Mouse (Mus musculus): Measurements from ENCODE around the gene 3830406C13Rik. TPM values are rescaled to one million over a fixed set of nuclear protein-coding genes. Genes with fewer than 3 reads are reported as not detected.

The 3830406C13Rik gene
- polyA plus RNA-seq, 1 experiment from 2014 or later = 52.1 TPM

DNA sequence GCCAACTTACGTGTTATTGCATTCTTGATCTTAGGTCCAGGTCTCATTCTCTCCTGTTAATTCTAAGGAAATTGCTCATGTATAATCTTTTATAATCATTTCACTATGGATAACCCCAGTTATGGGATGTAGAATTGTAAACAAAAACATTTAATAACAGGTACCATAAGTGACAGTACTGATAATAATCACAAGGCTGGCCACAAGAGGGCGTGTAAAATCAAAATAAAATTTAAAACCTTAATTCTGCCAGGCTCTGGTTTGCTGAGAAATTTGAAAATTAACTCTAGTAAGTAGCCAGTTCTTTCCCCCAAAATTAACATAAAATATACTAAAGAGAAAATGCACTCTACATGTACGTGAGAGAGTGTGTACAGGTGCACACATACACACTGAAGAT, 16.7 kb downstream of the 3830406C13Rik start:
- 68% methylated on average over 3 of the region's 3 CpGs for WGBS
- no peak overlapping the region for H3K4me3 ChIP-seq (ENCODE audit: low read depth, low read length)
- no peak overlapping the region for H3K9ac ChIP-seq (replicated peaks; ENCODE audit: low read depth, low read length)
- no peaks in the 10 kb centered on the region for H3K9me3 ChIP-seq (ENCODE audit: control insufficient read depth, low read depth, low read length)
- no peaks in the 10 kb centered on the region for H3K36me3 ChIP-seq (ENCODE audit: control insufficient read depth, insufficient read depth, low read length)
- ATAC-seq (ENCODE audit: insufficient number of reproducible peaks, insufficient read depth, low FRiP score, low read depth) = no peak
- H3K4me1 ChIP-seq (ENCODE audit: control insufficient read depth, insufficient read depth, low read length) = no peaks in the 10 kb centered on the region
- H3K27me3 ChIP-seq (ENCODE audit: control insufficient read depth, insufficient read depth, low read length) = no peaks in the 10 kb centered on the region
- no peak overlapping the region for H3K4me2 ChIP-seq (replicated peaks; ENCODE audit: low read depth, low read length)
- H3K27ac ChIP-seq (ENCODE audit: low read length) = no peak overlapping the region

DNA sequence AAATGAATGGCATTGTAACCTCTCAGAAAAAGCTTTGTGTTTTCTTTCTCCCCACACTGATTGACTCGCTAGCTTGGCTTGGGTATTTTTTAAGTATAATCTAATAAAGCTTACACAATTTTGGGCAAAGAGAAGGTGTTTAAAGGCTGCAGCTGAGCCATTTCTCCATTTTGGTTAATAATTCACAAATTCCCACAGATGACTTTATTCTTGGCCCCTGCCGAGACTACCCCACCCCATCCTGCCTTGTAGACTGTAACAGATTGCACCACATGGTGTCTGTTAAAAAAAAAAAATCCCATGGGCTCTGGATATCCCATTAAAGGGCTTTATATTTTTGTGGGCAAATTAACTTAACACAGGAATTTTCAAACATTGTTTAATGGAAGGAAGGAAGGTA, 19.1 kb downstream of the 3830406C13Rik start:
- no peak overlapping the region for H3K27ac ChIP-seq (ENCODE audit: low read length)

DNA sequence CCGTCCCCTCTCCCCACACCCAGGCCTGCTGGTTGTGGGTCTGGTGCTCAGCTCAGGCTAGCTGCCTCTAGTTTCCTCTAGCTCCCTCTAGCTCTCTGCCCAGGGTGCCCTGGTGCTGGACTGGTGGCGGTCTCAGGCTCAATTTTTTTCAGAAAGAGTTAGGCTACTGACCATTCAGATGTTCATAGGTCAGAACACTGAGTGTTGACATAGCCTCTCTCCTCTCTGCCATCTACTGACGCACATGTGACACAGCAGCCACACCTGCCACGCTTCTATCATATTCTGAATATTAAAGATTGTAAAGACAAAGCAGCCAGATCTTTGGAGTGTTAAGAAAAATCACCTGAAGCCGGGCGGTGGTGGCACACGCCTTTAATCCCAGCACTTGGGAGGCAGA, 49.6 kb downstream of the 3830406C13Rik start:
- H3K27ac ChIP-seq (ENCODE audit: low read length) = no peak overlapping the region
- ATAC-seq (ENCODE audit: insufficient number of reproducible peaks, insufficient read depth, low FRiP score, low read depth) = no peak
- peaks cover 33% of the 10 kb centered on the region for H3K27me3 ChIP-seq (ENCODE audit: control insufficient read depth, insufficient read depth, low read length)
- WGBS = 75% methylated on average over 7 of the region's 7 CpGs
- H3K4me1 ChIP-seq (ENCODE audit: control insufficient read depth, insufficient read depth, low read length) = no peaks in the 10 kb centered on the region
- no peaks in the 10 kb centered on the region for H3K9me3 ChIP-seq (ENCODE audit: control insufficient read depth, low read depth, low read length)
- no peak overlapping the region for H3K4me2 ChIP-seq (replicated peaks; ENCODE audit: low read depth, low read length)
- H3K4me3 ChIP-seq (ENCODE audit: low read depth, low read length) = no peak overlapping the region
- no peaks in the 10 kb centered on the region for H3K36me3 ChIP-seq (ENCODE audit: control insufficient read depth, insufficient read depth, low read length)
- H3K9ac ChIP-seq (replicated peaks; ENCODE audit: low read depth, low read length) = no peak overlapping the region

More for the DNA sequence above, 19.1 kb downstream of the 3830406C13Rik start:
- no peaks in the 10 kb centered on the region for H3K9me3 ChIP-seq (ENCODE audit: control insufficient read depth, low read depth, low read length)
- no peaks in the 10 kb centered on the region for H3K36me3 ChIP-seq (ENCODE audit: control insufficient read depth, insufficient read depth, low read length)
- no peak overlapping the region for H3K4me3 ChIP-seq (ENCODE audit: low read depth, low read length)
- H3K4me1 ChIP-seq (ENCODE audit: control insufficient read depth, insufficient read depth, low read length) = no peaks in the 10 kb centered on the region
- ATAC-seq (ENCODE audit: insufficient number of reproducible peaks, insufficient read depth, low FRiP score, low read depth) = no peak
- no peak overlapping the region for H3K9ac ChIP-seq (replicated peaks; ENCODE audit: low read depth, low read length)
- no peaks in the 10 kb centered on the region for H3K27me3 ChIP-seq (ENCODE audit: control insufficient read depth, insufficient read depth, low read length)
- 54% methylated on average over 2 of the region's 2 CpGs for WGBS
- H3K4me2 ChIP-seq (replicated peaks; ENCODE audit: low read depth, low read length) = no peak overlapping the region

DNA sequence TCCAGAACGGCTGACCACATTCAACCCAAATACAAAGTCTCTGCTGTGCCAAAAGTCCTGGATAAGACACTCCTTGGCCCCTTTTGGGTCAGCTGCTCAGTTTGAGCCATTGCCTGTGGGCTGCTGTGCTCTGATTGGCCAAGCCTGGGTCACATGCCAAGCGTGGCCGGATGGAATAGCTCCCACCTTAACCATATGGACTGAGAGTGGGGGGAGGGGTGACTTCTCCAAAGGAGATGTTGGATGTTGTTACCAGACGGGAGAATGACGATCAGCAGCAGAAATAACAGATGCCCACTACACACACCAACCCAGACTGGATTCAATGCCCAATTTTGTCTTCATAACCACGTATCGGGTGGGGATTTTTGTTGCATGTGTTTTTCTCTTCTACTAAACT, 51.0 kb downstream of the 3830406C13Rik start:
- peaks cover 43% of the 10 kb centered on the region for H3K27me3 ChIP-seq (ENCODE audit: control insufficient read depth, insufficient read depth, low read length)
- no peak overlapping the region for H3K4me2 ChIP-seq (replicated peaks; ENCODE audit: low read depth, low read length)
- H3K36me3 ChIP-seq (ENCODE audit: control insufficient read depth, insufficient read depth, low read length) = no peaks in the 10 kb centered on the region
- no peaks in the 10 kb centered on the region for H3K4me1 ChIP-seq (ENCODE audit: control insufficient read depth, insufficient read depth, low read length)
- H3K4me3 ChIP-seq (ENCODE audit: low read depth, low read length) = no peak overlapping the region
- no peaks in the 10 kb centered on the region for H3K9me3 ChIP-seq (ENCODE audit: control insufficient read depth, low read depth, low read length)
- WGBS = 37% methylated on average over 7 of the region's 7 CpGs
- no peak for ATAC-seq (ENCODE audit: insufficient number of reproducible peaks, insufficient read depth, low FRiP score, low read depth)
- H3K9ac ChIP-seq (replicated peaks; ENCODE audit: low read depth, low read length) = no peak overlapping the region
- no peak overlapping the region for H3K27ac ChIP-seq (ENCODE audit: low read length)

DNA sequence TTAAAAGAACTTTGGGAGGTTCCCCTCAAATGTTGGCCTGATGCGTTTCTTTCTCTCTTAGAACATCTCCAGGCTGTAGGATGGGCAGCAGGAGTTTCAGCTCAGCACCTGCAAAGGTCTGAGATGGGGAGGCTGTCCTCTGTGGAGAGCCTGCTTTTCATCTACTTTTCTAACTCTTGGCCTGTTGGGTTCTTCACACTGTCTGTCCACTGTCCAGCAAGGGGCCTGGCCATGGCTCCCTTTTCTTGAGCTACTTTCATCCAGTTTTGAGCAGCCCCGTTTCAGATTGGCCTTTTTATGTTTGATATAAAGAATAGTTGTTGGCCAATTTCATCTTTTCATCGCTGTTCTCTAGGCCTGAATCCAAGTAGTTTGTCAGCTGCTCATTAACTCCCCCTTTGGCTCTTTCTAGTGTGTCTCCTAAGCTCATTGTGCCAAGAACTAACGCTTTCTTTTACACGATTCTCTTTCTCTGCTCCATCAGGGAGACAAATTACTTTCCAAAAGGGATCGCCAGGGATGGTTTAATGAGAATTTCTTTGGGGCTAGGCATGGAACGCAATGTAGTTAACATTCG, 53.5 kb downstream of the 3830406C13Rik start:
- Histone ChIP-seq H3K9me3 (ENCODE audit: control insufficient read depth, low read depth, low read length) (no peaks in the 10 kb centered on the region), H3K4me2 (replicated peaks; ENCODE audit: low read depth, low read length) (no peak overlapping the region), H3K9ac (replicated peaks; ENCODE audit: low read depth, low read length) (no peak overlapping the region), H3K36me3 (ENCODE audit: control insufficient read depth, insufficient read depth, low read length) (no peaks in the 10 kb centered on the region), H3K27ac (ENCODE audit: low read length) (no peak overlapping the region), H3K27me3 (ENCODE audit: control insufficient read depth, insufficient read depth, low read length) (peaks cover 58% of the 10 kb centered on the region), H3K4me3 (ENCODE audit: low read depth, low read length) (no peak overlapping the region), H3K4me1 (ENCODE audit: control insufficient read depth, insufficient read depth, low read length) (no peaks in the 10 kb centered on the region)
- WGBS = 12% methylated on average over 8 of the region's 8 CpGs
- ATAC-seq (ENCODE audit: insufficient number of reproducible peaks, insufficient read depth, low FRiP score, low read depth) = no peak

DNA sequence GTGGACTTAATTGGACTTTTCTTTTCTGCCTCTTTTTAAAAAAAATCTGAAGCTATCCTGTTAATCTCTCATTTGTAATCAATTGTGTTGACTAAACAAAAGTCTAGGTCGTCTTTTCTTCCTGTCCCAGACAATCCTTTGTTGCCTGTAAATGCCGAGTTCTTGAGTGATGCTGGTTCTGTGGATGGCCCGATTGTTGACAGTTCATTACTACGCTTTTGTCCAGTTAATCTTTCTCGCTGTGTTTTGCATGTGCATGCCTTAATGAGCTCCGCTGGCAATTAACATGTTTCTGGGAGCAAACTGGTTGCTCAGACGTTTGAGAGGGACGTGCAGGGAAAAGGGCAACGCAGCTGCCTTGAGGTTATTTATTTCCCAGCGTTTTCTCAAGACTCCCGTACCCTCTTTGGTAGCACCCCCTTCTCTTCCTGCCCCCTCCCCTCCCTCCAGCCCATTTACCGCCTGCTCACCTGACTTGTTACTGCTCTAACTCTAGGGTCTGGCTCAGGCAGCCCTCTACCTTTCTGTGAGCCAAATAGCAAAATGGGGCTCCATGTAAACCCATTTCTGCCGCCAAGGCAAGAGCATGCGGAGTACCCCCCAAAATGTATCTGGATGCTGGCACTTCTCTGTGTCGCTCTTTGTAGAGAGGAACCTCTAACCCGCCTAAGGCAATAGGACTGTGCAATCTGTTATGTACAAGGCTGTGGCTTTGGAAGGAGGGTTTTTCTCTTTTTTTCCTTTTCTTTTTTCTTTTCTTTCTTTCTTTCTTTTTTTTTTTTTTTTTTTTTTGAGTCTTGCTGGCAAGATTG, 54.2 kb downstream of the 3830406C13Rik start:
- Histone ChIP-seq H3K27me3 (ENCODE audit: control insufficient read depth, insufficient read depth, low read length) (peaks cover 64% of the 10 kb centered on the region), H3K9ac (replicated peaks; ENCODE audit: low read depth, low read length) (no peak overlapping the region), H3K4me2 (replicated peaks; ENCODE audit: low read depth, low read length) (no peak overlapping the region), H3K9me3 (ENCODE audit: control insufficient read depth, low read depth, low read length) (no peaks in the 10 kb centered on the region), H3K4me3 (ENCODE audit: low read depth, low read length) (no peak overlapping the region), H3K27ac (ENCODE audit: low read length) (no peak overlapping the region), H3K36me3 (ENCODE audit: control insufficient read depth, insufficient read depth, low read length) (no peaks in the 10 kb centered on the region), H3K4me1 (ENCODE audit: control insufficient read depth, insufficient read depth, low read length) (no peaks in the 10 kb centered on the region)
- WGBS = 2% methylated on average over 16 of the region's 16 CpGs
- ATAC-seq (ENCODE audit: insufficient number of reproducible peaks, insufficient read depth, low FRiP score, low read depth) = no peak

DNA sequence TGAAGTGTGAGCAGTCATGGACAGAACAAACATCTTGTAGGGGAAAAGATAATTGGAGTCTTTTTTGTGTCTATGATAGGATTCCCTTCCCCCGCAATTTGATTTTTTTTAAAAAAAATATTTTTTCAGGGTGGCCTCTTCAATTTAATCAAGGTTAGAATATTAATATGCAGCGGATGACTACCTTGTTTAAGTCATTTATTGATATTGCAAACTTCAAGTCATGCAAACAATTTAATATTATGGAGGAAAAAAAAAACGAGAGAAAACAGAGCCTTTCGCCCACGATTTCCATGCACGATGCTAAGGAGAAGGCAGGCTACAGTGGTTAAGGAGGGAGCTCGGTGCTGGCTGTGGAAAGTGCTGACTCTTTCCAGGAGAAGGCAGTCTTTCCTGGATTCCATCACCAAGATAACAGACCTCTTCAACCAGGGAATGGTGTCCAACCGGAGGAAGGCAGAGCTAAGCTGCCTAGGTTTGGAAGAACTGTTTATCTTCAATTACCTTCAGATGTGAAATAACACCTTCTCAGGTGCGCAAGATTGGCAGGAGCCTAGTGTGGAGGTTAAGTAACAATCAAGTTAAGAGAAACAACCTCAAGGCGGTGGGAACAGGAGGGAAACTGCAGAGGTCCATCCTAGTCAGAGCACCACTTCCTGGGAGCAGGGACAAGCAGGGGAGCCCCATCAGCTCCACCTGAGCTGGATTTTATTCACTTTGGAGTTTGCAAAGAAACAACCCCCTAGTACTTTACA, 55.0 kb downstream of the 3830406C13Rik start:
- Histone ChIP-seq H3K4me1 (ENCODE audit: control insufficient read depth, insufficient read depth, low read length) (no peaks in the 10 kb centered on the region), H3K9me3 (ENCODE audit: control insufficient read depth, low read depth, low read length) (no peaks in the 10 kb centered on the region), H3K27me3 (ENCODE audit: control insufficient read depth, insufficient read depth, low read length) (peaks cover 71% of the 10 kb centered on the region), H3K4me3 (ENCODE audit: low read depth, low read length) (no peak overlapping the region), H3K36me3 (ENCODE audit: control insufficient read depth, insufficient read depth, low read length) (no peaks in the 10 kb centered on the region), H3K27ac (ENCODE audit: low read length) (no peak overlapping the region), H3K4me2 (replicated peaks; ENCODE audit: low read depth, low read length) (no peak overlapping the region), H3K9ac (replicated peaks; ENCODE audit: low read depth, low read length) (no peak overlapping the region)
- WGBS = 2% methylated on average over 10 of the region's 10 CpGs
- no peak for ATAC-seq (ENCODE audit: insufficient number of reproducible peaks, insufficient read depth, low FRiP score, low read depth)

DNA sequence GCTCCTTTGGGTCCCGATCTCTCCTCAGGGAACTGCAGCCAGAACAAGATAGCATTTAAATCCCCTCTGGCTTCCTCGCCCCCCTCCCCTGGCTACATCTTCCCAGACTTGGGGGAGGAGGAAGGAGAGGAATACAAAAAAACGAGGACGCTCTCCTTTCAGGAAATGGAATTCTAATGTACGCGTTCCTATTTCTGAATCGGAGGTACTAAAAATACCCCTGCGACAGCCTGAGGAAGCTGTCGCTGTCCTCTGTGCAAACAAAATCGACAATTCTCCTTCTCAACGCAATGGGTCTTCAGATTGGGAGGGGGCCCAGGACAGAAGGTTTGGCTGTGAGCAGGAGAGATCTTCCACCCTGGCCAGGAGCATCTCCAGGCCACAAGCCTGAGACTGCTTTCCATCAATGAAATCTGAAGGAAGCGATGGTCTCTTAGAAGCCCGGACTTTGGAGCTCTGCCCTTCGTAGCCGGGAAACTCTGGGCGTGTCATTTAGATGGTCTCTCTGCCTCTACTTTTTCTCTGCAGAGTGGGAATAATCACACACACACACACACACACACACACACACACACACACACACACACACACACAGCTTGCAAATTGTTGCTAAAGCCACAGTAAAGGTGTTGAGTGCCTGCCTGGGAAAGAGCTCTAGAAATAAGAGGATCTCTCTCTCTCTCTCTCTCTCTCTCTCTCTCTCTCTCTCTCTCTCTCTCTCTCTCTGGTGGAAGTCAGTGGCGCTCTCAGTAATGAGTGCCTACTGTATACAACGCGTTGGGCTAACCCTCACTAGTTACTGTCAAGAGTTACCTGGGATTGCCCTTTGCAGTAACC, 56.5 kb downstream of the 3830406C13Rik start:
- no peaks in the 10 kb centered on the region; the same call in 1 of the 2 replicates for H3K4me1 ChIP-seq (ENCODE audit: control insufficient read depth, insufficient read depth, low read length)
- H3K9me3 ChIP-seq (ENCODE audit: control insufficient read depth, low read depth, low read length) = no peaks in the 10 kb centered on the region
- no peak overlapping the region for H3K4me3 ChIP-seq (ENCODE audit: low read depth, low read length)
- under 1% methylated on average over 19 of the region's 19 CpGs for WGBS
- peaks cover 78% of the 10 kb centered on the region for H3K27me3 ChIP-seq (ENCODE audit: control insufficient read depth, insufficient read depth, low read length)
- no peaks in the 10 kb centered on the region for H3K36me3 ChIP-seq (ENCODE audit: control insufficient read depth, insufficient read depth, low read length)
- ATAC-seq (ENCODE audit: insufficient number of reproducible peaks, insufficient read depth, low FRiP score, low read depth) = no peak
- H3K9ac ChIP-seq (replicated peaks; ENCODE audit: low read depth, low read length) = no peak overlapping the region
- H3K27ac ChIP-seq (ENCODE audit: low read length) = no peak overlapping the region
- no peak overlapping the region for H3K4me2 ChIP-seq (replicated peaks; ENCODE audit: low read depth, low read length)
